Mouse (Mus musculus) midbrain, embryonic 15.5 days (tissue): ENCODE results near the gene Zfp488. TPM values are rescaled to one million over a fixed set of nuclear protein-coding genes. Genes with fewer than 3 reads are reported as not detected.
A peak's percentile ranks its signal among the peaks of the same experiment; 100 is the strongest.

Experiments used
- ATAC-seq: fragments of 200-750 bp; cut with Nextera tagmentation; replicated peaks from 2 replicates; pipeline ENCODE4 v1.8.0; 2017; ENCODE audit warnings: moderate TSS enrichment
- H3K27ac ChIP-seq: fragments of 300-500 bp; sonication (generic); 2 replicates; pipeline ENCODE4 v1.5.1; 2015; ENCODE audit warnings: mild to moderate bottlenecking, inconsistent platforms
- H3K27me3 ChIP-seq: fragments of 300-500 bp; sonication (generic); replicated peaks from 2 replicates; pipeline ENCODE4 v1.6.1; 2015; ENCODE audit warnings: inconsistent platforms
- H3K36me3 ChIP-seq: fragments of 300-500 bp; sonication (generic); replicated peaks from 2 replicates; pipeline ENCODE4 v1.6.1; 2015; ENCODE audit warnings: inconsistent platforms
- H3K4me1 ChIP-seq: fragments of 300-500 bp; sonication (generic); 2 replicates; pipeline ENCODE4 v1.6.1; 2015; ENCODE audit warnings: inconsistent platforms
- H3K4me2 ChIP-seq: fragments of 300-500 bp; sonication (generic); 2 replicates; pipeline ENCODE4 v1.6.1; 2015; ENCODE audit warnings: inconsistent platforms, mild to moderate bottlenecking, moderate library complexity
- H3K4me3 ChIP-seq: fragments of 300-500 bp; sonication (generic); 2 replicates; pipeline ENCODE4 v1.5.1; 2015; ENCODE audit warnings: mild to moderate bottlenecking, inconsistent platforms
- H3K9ac ChIP-seq: fragments of 300-500 bp; sonication (generic); 2 replicates; pipeline ENCODE4 v1.6.1; 2015; ENCODE audit warnings: mild to moderate bottlenecking, inconsistent platforms
- H3K9me3 ChIP-seq: fragments of 300-500 bp; sonication (generic); 2 replicates; pipeline ENCODE4 v1.6.1; 2016; ENCODE audit warnings: inconsistent platforms
- WGBS: fragments of 180-500 bp; shearing (Covaris S2); methylation state at CpG from one replicate; pipeline ENCODE4 v1.1.7; 2015; ENCODE audit warnings: mixed read lengths; 5-methylcytosine and 5-hydroxymethylcytosine counted together
- polyA plus RNA-seq: library from polyadenylated mRNA; unstranded; fragments of >200 nt; fragmentation: Nextera tagmentation; extraction: Ambion mirVana; gene quantifications from 2 replicates; pipeline ENCODE4 v1.2.1, GENCODE M21; 2015

The Zfp488 gene
- polyA plus RNA-seq, 1 experiment from 2014 or later: 1.3 TPM

- H3K9me3 ChIP-seq: no peaks in the 10 kb centered on the region
- H3K27ac ChIP-seq: no peak overlapping the region
- H3K36me3 ChIP-seq: no peaks in the 10 kb centered on the region
- H3K4me1 ChIP-seq: no peaks in the 10 kb centered on the region
- no peaks in the 10 kb centered on the region for H3K27me3 ChIP-seq
- H3K4me2 ChIP-seq: peak overlapping the region; percentile 11; the same call in 1 of the 2 replicates
- no peak overlapping the region for H3K9ac ChIP-seq
- no peak overlapping the region for H3K4me3 ChIP-seq
- peak; percentile 43 for ATAC-seq
- WGBS: 33% methylated on average over 9 of the region's 9 CpGs
Observed at GRCm38 (mm10) chr14:33939117-33939516, 39.4 kb downstream of the Zfp488 start.

- no peaks in the 10 kb centered on the region for H3K9me3 ChIP-seq
- no peak overlapping the region for H3K27ac ChIP-seq
- H3K4me2 ChIP-seq: no peak overlapping the region
Observed at GRCm38 (mm10) chr14:33933778-33934317, 44.7 kb downstream of the Zfp488 start.

DNA sequence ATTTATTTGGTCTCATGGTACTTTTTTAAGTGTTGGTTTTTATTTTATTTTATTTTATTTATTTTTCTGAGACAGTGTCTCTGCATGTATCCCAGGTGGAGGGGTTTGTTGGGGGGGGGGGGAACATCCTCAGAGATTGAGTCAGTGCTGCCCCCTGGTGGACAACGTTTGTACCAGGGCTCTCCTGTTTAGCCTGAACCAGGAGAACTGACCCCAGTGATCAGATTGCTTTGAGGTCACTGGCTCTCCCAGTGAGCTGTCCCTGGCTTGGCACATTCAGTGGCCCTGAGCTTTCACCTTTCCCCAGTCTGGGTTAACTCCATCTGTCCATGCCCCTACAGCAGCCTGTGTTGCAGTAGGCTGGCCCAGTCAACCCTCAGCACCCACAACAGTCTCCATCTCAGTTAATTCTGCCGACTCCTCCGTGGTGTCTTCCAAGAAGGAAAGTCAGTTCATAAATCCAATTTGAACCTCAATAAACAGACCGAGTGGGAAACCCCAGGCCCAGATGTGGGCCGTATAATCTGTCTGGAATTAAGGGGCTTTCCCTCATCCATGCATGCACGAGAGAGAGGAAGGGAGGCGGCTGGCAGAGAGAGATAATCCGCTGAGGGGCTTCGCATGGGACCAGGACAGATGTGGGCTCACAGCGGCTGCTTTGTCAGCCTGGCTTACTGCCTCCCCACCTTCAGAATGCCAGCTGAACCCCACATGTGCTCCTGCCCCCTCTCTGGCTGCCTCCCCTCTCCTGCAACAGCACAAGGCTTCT, 45.4 kb downstream of the Zfp488 start:
- WGBS: 53% methylated on average over 10 of the region's 10 CpGs
- H3K4me1 ChIP-seq: no peaks in the 10 kb centered on the region
- 0 out of 2 replicates have a peak, but pooled peaks have one; percentile 49 for ATAC-seq
- no peak overlapping the region for H3K4me2 ChIP-seq
- H3K4me3 ChIP-seq: no peak overlapping the region
- H3K9ac ChIP-seq: no peak overlapping the region
- no peaks in the 10 kb centered on the region for H3K36me3 ChIP-seq
- no peaks in the 10 kb centered on the region; the same call in 1 of the 2 replicates for H3K27me3 ChIP-seq
- H3K27ac ChIP-seq: no peak overlapping the region
- no peaks in the 10 kb centered on the region for H3K9me3 ChIP-seq

More at GRCm38 (mm10) chr14:33933778-33934317, 44.7 kb downstream of the Zfp488 start:
- Histone ChIP-seq H3K9ac (no peak overlapping the region), H3K27me3 (no peaks in the 10 kb centered on the region; the same call in 1 of the 2 replicates), H3K36me3 (no peaks in the 10 kb centered on the region), H3K4me3 (no peak overlapping the region), H3K4me1 (no peaks in the 10 kb centered on the region)
- peak; percentile 43; the same call in 1 of the 2 replicates for ATAC-seq
- WGBS: 40% methylated on average over 5 of the region's 5 CpGs

DNA sequence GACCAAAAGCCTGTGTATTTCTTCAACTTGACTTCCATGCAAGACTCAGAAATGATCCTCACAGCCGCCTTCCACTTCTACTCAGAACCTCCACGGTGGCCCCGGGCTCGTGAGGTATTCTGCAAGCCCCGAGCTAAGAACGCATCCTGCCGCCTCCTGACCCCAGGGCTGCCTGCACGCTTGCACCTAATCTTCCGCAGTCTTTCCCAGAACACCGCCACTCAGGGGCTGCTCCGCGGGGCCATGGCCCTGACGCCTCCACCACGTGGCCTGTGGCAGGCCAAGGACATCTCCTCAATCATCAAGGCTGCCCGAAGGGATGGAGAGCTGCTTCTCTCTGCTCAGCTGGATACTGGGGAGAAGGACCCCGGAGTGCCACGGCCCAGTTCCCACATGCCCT, 46.7 kb downstream of the Zfp488 start:
- no peak overlapping the region for H3K27ac ChIP-seq
- no peak overlapping the region for H3K9ac ChIP-seq
- no peak overlapping the region for H3K4me3 ChIP-seq
- no peaks in the 10 kb centered on the region for H3K4me1 ChIP-seq
- ATAC-seq: no peak
- H3K9me3 ChIP-seq: no peaks in the 10 kb centered on the region
- no peaks in the 10 kb centered on the region; the same call in 1 of the 2 replicates for H3K27me3 ChIP-seq
- no peak overlapping the region for H3K4me2 ChIP-seq
- H3K36me3 ChIP-seq: no peaks in the 10 kb centered on the region
- WGBS: 72% methylated on average over 17 of the region's 17 CpGs

GRCm38 (mm10) chr14:33923168-33924070, 55.1 kb downstream of the Zfp488 start, which contains the start of gene Gdf10:
Gene Gdf10, plus strand, starts transcription at chr14:33923587.
- no peak within 1 kb of the TSS for H3K27ac ChIP-seq

DNA sequence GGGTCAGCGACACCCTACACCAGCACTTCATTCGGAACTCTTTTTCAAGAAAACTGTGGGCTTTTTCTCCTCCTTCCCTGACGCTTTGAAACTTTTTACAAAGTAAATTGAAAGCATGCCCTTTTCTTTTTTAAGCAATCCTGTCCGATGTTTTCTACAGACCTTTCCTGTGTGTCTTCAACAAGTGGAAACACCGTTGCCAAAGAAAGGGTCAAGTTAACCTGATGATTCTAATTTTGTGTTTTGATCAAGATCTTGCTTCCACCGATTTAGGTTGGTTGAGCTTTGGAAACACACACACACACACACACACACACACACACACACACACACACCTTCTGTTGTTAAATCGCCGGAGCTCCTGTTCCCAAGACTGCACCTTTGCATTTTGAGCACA, 55.8 kb downstream of the Zfp488 start:
- Histone ChIP-seq H3K9me3 (no peaks in the 10 kb centered on the region), H3K36me3 (no peaks in the 10 kb centered on the region), H3K27me3 (peaks cover 27% of the 10 kb centered on the region), H3K9ac (peak overlapping the region; percentile 49), H3K4me1 (peaks cover 23% of the 10 kb centered on the region), H3K4me2 (peak overlapping the region; percentile 97), H3K4me3 (peak overlapping the region; percentile 58), H3K27ac (no peak overlapping the region)
- WGBS: 7% methylated on average over 8 of the region's 8 CpGs
- no peak for ATAC-seq

More at GRCm38 (mm10) chr14:33923168-33924070, 55.1 kb downstream of the Zfp488 start, which contains the start of gene Gdf10:
- Histone ChIP-seq H3K9ac (peak within 1 kb of the TSS; percentile 49), H3K36me3 (no peaks in the 10 kb centered on the region), H3K4me2 (peak within 1 kb of the TSS; percentile 97), H3K9me3 (no peaks in the 10 kb centered on the region), H3K27me3 (peaks cover 27% of the 10 kb centered on the region), H3K4me1 (peaks cover 23% of the 10 kb centered on the region), H3K4me3 (peak within 1 kb of the TSS; percentile 58)
- ATAC-seq: peak; percentile 86
- WGBS: under 1% methylated on average over 74 of the region's 85 CpGs

GRCm38 (mm10) chr14:33920727-33921559, 57.6 kb downstream of the Zfp488 start:
- H3K9ac ChIP-seq: no peak overlapping the region
- ATAC-seq: 0 out of 2 replicates have a peak, but pooled peaks have one; percentile 26
- peaks cover 27% of the 10 kb centered on the region for H3K27me3 ChIP-seq
- WGBS: 6% methylated on average over 14 of the region's 14 CpGs
- no peak overlapping the region for H3K4me3 ChIP-seq
- peaks cover 23% of the 10 kb centered on the region for H3K4me1 ChIP-seq
- H3K27ac ChIP-seq: no peak overlapping the region
- peak overlapping the region; percentile 17; the same call in 1 of the 2 replicates for H3K4me2 ChIP-seq
- H3K9me3 ChIP-seq: no peaks in the 10 kb centered on the region
- no peaks in the 10 kb centered on the region for H3K36me3 ChIP-seq

Other genes starting within 250 kb of the Zfp488 start
- 4.3 and 5.2 TPM in 2 replicates for gene Gdf10, start 55.2 kb downstream of the Zfp488 start, polyA plus RNA-seq
- not detected in 2 replicates for gene Gdf2, start 37.7 kb downstream of the Zfp488 start, polyA plus RNA-seq
- 0.10 and 0.17 TPM in 2 replicates for gene Rbp3, start 24.8 kb downstream of the Zfp488 start, polyA plus RNA-seq
- not detected in 2 replicates for gene Gm30083, start 36.4 kb upstream of the Zfp488 start, polyA plus RNA-seq
- not detected in 2 replicates for gene Gm5460, start 38.0 kb upstream of the Zfp488 start, polyA plus RNA-seq
- not detected in 2 replicates for gene Antxrl, start 73.9 kb upstream of the Zfp488 start, polyA plus RNA-seq
- 0.13 TPM in 1 of 2 replicates, not detected in the other for gene Anxa8, start 107.2 kb upstream of the Zfp488 start, polyA plus RNA-seq
- gene A630023A22Rik, start 124.0 kb upstream of the Zfp488 start, polyA plus RNA-seq: not detected in 2 replicates
- gene Npy4r, start 173.7 kb upstream of the Zfp488 start, polyA plus RNA-seq: 0.15 and 0.17 TPM in 2 replicates
- gene Gprin2, start 222.9 kb upstream of the Zfp488 start, polyA plus RNA-seq: 9.2 and 9.7 TPM in 2 replicates
- gene Syt15, start 240.8 kb upstream of the Zfp488 start, polyA plus RNA-seq: 0.51 and 0.65 TPM in 2 replicates